Mouse (Mus musculus) embryonic facial prominence, embryonic 10.5 days (tissue): ENCODE data around the gene Padi6. TPM values are rescaled to one million over a fixed set of nuclear protein-coding genes. Genes with fewer than 3 reads are reported as not detected.
A peak's percentile ranks its signal among the peaks of the same experiment; 100 is the strongest.

ENCODE experiments used
- DNase-seq: peaks from one replicate; pipeline ENCODE4 v3.0.0-alpha.2; 2017; ENCODE audit warnings: low spot score
- H3K27ac ChIP-seq: fragments of 300-500 bp; sonication (generic); replicated peaks from 2 replicates; pipeline ENCODE4 v1.5.1; 2016; ENCODE audit warnings: mild to moderate bottlenecking
- H3K27me3 ChIP-seq: fragments of 300-500 bp; sonication (generic); replicated peaks from 2 replicates; pipeline ENCODE4 v1.6.1; 2016; ENCODE audit warnings: low read depth, mild to moderate bottlenecking; ENCODE audit not compliant: poor library complexity, severe bottlenecking
- H3K36me3 ChIP-seq: fragments of 300-500 bp; sonication (generic); replicated peaks from 2 replicates; pipeline ENCODE4 v1.6.1; 2016; ENCODE audit warnings: mild to moderate bottlenecking, moderate library complexity
- H3K4me1 ChIP-seq: fragments of 300-500 bp; sonication (generic); 2 replicates; pipeline ENCODE4 v1.6.1; 2016
- H3K4me3 ChIP-seq: fragments of 300-500 bp; sonication (generic); 2 replicates; pipeline ENCODE4 v1.5.1; 2016; ENCODE audit warnings: mild to moderate bottlenecking, moderate library complexity
- H3K9me3 ChIP-seq: fragments of 300-500 bp; sonication (generic); 2 replicates; pipeline ENCODE4 v1.6.1; 2016; ENCODE audit warnings: mild to moderate bottlenecking
- WGBS: fragments of 180-500 bp; shearing (Covaris S2); methylation state at CpG from one replicate; pipeline ENCODE4 v1.1.7; 2016; 5-methylcytosine and 5-hydroxymethylcytosine counted together
- microRNA-seq: library from miRNA; unstranded; fragments of <30 nt; microRNA quantifications from one replicate; pipeline ENCODE4, GENCODE M21; 2017
- polyA plus RNA-seq: library from polyadenylated mRNA; unstranded; fragments of >200 nt; fragmentation: Nextera tagmentation; extraction: Ambion mirVana; gene quantifications from 2 replicates; pipeline ENCODE4 v1.2.1, GENCODE M21; 2016

Padi6 gene
- polyA plus RNA-seq, 1 experiment from 2014 or later: not detected

DNA sequence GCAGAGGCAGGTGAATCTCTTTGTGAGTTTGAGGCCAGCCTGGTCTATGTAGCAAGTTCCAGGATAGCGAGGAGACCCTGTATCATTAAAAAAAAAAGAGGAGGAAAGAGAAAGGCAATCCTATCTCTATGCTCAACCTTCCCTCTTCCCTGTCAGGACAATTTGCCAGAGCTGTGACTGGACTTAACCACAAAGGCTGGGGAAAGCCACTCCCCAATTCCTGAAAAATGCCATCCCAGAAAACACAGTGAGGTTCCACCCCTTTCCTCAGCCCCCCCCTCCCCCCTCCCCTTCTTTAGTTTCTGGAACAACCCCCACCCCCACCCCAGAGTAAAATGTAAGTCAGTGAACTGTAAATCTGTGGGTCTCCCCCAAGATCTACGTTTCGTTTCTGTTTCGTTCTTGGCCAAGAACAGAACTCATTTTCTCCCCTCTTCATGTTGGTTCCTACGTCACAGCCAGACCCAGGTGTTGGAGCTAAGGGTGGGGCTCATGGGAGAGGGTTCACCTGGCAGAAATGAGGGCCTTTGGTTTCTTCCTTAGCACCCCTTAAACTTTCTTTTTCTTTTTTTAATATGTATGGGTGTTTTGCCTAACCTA lies 53.5 kb downstream of the Padi6 start:
- no peaks in the 10 kb centered on the region for H3K9me3 ChIP-seq
- no peaks in the 10 kb centered on the region for H3K36me3 ChIP-seq
- no peak overlapping the region for H3K4me3 ChIP-seq
- DNase-seq: no peak
- WGBS: 89% methylated on average over 5 of the region's 5 CpGs
- H3K27me3 ChIP-seq: 0 out of 2 replicates have a peak, but pooled peaks cover 12% of the 10 kb centered on the region
- H3K4me1 ChIP-seq: peaks cover 39% of the 10 kb centered on the region
- H3K27ac ChIP-seq: no peak overlapping the region

DNA sequence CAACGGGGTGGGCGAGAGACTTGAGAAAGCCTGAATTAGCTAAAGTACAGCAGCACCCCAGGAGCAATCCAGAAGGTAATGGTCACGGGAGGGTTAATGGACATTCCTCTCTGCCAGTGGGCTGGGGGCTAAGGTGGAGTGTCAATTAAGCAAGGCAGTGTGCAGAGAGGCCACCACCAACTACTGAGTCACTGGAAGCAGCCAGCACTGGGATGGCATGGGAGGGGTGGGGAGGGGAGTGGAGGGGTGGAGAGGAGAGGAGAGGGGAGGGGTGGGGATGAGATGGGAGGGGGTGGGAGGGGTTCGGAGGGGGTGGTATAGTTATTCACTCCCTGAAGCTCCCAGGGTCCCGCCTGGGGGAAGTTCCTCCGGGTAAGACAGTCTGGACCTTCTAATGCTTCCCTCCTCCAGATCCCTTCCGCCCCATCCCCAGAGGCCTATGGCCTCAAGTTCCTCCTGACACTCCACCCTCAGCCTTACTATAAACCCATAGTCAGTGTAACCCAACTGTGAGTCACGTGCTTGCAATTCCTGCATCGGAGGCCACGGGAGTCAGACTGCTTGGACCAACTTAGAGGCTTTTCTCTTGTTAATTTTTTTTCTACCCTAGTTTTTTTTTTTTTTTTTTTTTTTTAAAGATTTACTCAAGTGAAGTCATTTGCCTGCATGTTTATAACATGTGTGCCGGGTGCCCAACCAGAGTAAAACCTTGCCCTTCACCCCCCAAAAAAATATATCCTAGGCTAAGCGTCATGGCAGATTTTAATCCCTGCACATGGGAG lies 54.2 kb downstream of the Padi6 start:
- Histone ChIP-seq H3K4me3 (no peak overlapping the region), H3K4me1 (peaks cover 44% of the 10 kb centered on the region), H3K27ac (no peak overlapping the region), H3K36me3 (no peaks in the 10 kb centered on the region), H3K27me3 (0 out of 2 replicates have a peak, but pooled peaks cover 12% of the 10 kb centered on the region), H3K9me3 (no peaks in the 10 kb centered on the region)
- WGBS: 62% methylated on average over 12 of the region's 12 CpGs
- DNase-seq: no peak

DNA sequence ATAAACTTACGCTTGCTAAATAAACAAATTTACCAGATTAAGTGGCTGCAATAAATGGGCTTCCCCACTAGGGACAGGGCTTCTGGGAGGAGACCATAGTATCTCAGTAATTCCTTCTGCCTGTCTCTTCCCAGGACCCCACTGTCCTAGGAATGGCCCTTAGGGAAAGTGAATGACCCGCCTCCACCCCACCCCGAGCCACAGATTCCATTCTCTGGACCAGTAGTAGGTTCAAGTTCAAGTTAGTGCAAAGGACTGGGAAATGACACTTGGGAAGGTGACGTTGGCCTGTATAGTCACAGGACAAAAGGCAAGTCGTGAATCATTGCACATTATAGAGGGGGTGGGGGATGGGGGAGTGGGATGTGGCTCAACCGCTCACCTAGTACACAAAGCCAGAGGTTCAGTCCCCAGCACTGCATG lies 57.6 kb downstream of the Padi6 start:
- DNase-seq: no peak
- Histone ChIP-seq H3K27ac (peak overlapping the region; percentile 70), H3K4me3 (peak overlapping the region; percentile 43), H3K27me3 (0 out of 2 replicates have a peak, but pooled peaks cover 3% of the 10 kb centered on the region), H3K9me3 (no peaks in the 10 kb centered on the region), H3K4me1 (peaks cover 31% of the 10 kb centered on the region), H3K36me3 (no peaks in the 10 kb centered on the region)
- WGBS: 49% methylated on average over 6 of the region's 6 CpGs

DNA sequence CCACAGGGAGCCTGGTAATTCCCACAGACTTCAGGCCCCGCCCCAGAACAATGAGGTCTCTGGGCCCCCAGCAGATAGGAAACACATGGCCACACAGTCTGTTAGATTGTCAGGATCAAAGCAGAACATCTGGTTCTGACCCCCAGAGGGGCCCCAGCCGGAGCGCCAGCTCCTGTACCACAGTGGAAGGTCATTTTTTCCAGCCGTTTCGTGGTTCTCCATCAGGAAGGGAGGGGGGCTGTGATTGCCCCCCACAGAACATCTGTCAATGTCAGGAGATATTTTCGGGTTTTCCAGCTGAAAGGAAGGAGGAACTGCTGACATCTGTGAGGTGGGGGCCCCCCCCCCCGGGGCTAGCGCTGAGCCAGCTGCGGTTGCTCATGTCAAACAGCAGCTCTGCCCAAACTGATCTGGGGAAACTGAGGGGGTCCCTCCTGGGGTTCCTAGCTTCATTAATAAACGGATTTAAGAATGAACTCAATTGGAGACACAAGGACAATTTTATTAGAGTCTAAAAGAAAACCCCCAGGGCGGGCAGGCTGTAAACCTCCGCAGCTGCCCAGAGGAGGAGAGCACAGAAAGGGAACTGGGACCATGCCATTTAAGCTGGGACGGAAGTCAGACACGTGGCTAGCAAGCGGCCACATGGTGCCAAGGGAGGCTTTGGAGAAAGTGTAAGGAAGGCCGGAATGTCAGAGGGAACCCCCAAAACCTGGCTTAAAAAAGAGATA lies 58.1 kb downstream of the Padi6 start:
- H3K36me3 ChIP-seq: no peaks in the 10 kb centered on the region
- 0 out of 2 replicates have a peak, but pooled peaks cover 3% of the 10 kb centered on the region for H3K27me3 ChIP-seq
- H3K27ac ChIP-seq: peak overlapping the region; percentile 70
- peak; percentile 85 for DNase-seq
- H3K4me3 ChIP-seq: peak overlapping the region; percentile 43
- H3K9me3 ChIP-seq: no peaks in the 10 kb centered on the region
- H3K4me1 ChIP-seq: peaks cover 35% of the 10 kb centered on the region
- 17% methylated on average over 16 of the region's 16 CpGs for WGBS

DNA sequence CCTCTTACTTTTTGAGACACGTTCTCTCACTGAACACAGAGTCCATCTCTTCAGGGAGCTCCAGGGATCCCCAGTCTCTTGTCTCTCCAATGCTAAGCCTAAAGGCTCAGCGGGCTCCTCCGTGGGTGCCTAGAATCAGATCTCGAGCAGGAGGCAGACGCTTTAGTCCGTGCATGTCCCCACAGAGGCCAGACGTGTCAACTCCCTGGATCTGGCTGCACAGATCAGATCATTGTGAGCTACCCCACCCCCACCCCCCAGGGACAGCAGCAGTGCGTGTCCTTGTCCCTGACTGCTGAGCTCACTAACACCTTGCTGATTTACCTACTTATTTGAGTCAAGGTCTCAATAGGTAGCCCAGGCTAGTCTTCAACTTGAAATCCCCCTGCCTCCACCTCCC lies 58.8 kb downstream of the Padi6 start:
- H3K27ac ChIP-seq: peak overlapping the region; percentile 70; the same call in 1 of the 2 replicates
- WGBS: 41% methylated on average over 8 of the region's 8 CpGs
- peak overlapping the region; percentile 43 for H3K4me3 ChIP-seq
- no peaks in the 10 kb centered on the region for H3K36me3 ChIP-seq
- 0 out of 2 replicates have a peak, but pooled peaks cover 3% of the 10 kb centered on the region for H3K27me3 ChIP-seq
- H3K9me3 ChIP-seq: no peaks in the 10 kb centered on the region
- H3K4me1 ChIP-seq: peaks cover 32% of the 10 kb centered on the region
- DNase-seq: no peak

DNA sequence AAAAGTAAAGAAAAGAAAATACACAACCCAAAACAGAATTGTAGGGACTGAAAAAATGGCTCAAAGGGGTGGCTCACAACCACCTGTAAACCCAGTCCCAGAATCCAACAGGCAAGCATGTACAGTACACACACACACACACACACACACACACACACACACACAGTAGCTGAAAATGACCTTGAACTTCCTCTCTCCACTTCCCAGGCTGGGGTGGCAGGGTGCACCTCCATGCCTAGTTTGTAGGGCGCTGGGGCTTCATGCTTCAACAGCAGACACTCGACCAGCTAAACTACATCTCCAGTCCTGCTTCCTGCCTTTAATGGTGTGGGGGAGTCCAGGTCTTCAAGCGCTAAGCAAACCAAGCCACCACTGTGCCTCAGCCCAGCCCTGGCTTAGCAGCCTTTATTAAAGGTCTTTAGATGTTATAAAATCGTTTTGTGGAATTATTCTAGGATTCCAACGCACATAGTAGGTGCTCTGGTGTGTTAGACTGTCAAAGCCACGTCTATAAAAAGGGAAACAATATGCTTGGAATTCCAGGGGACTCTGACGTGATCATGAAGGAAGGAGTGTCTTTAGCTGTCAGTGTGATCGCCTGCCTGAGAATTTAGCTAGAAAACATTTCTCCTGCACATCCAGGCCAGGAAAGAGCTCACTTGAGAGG lies 61.6 kb downstream of the Padi6 start:
- Histone ChIP-seq H3K27me3 (0 out of 2 replicates have a peak, but pooled peaks cover 3% of the 10 kb centered on the region), H3K4me1 (peaks cover 26% of the 10 kb centered on the region), H3K27ac (no peak overlapping the region), H3K36me3 (no peaks in the 10 kb centered on the region), H3K9me3 (no peaks in the 10 kb centered on the region), H3K4me3 (no peak overlapping the region)
- DNase-seq: no peak
- 68% methylated on average over 8 of the region's 8 CpGs for WGBS

DNA sequence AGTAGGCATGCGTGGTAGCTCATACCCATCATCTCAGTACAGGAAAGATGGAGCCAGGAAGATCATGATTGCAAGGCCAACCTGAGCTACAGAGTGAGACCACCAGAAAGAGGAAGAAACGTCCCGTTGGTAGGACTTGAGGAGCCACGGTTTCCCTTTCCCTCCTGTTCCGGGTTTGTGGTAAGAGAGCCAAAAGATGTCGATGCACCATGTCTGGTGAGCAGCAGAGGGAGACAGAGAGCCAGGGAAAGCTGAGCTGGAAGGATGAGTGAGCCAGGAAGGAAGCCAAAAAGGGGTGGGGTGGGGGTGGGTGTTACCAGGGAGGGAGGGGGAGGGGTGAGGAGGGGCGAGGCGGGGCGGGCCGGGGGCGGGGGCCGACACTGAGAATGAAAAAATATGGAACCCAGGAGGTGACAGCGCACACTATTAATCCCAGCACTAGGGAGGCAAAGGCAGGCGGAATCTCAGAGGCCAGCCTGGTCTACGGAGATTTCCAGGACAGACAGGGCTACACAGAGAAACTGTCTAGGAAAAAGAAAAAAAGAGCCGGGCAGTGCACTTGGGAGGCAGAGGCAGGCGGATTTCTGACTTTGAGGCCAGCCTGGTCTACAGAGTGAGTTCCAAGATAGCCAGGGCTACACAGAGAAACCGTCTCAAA lies 62.6 kb downstream of the Padi6 start:
- Histone ChIP-seq H3K27me3 (no peaks in the 10 kb centered on the region), H3K27ac (no peak overlapping the region), H3K4me1 (peaks cover 20% of the 10 kb centered on the region), H3K9me3 (no peaks in the 10 kb centered on the region), H3K4me3 (peak overlapping the region; percentile 13; the same call in 1 of the 2 replicates), H3K36me3 (no peaks in the 10 kb centered on the region)
- peak; percentile 82 for DNase-seq
- 24% methylated on average over 18 of the region's 18 CpGs for WGBS

DNA sequence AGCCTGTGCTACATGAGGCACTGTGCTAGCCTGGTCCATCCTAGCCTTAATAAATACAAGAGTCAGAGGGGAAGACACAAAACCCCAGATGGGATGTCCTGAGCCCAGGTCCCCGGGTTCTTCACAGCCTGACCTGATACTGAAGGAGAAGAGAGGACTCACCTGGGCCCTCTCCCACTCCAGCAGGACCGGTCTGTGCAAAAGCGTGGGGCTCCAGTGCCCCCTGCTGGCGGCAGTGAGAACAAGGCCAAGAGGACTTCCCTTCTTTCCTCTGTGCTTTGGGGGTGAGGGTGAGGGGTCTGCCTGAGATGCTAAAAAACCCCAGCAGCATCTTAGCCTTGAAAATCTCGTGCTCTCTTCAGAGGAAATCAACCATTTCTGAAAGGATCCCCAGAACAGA lies 63.4 kb downstream of the Padi6 start:
- Histone ChIP-seq H3K4me3 (no peak overlapping the region), H3K9me3 (no peaks in the 10 kb centered on the region), H3K27me3 (no peaks in the 10 kb centered on the region), H3K27ac (no peak overlapping the region), H3K4me1 (peaks cover 15% of the 10 kb centered on the region), H3K36me3 (no peaks in the 10 kb centered on the region)
- 13% methylated on average over 5 of the region's 5 CpGs for WGBS
- DNase-seq: peak; percentile 79

Small RNAs within 50 kb of the gene (microRNA-seq; reads per million reads assigned to microRNA genes)
- not detected for gene Gm23045
- gene Gm25951: not detected

Other genes starting within 250 kb of the Padi6 start
- 17.9 and 18.2 TPM in 2 replicates for gene Arhgef10l, start 76.6 kb downstream of the Padi6 start, polyA plus RNA-seq
- gene Rcc2, start 42.1 kb downstream of the Padi6 start, polyA plus RNA-seq: 54.4 and 59.8 TPM in 2 replicates
- gene Padi4, start 31.6 kb upstream of the Padi6 start, polyA plus RNA-seq: 0.30 and 0.49 TPM in 2 replicates
- 0.28 and 0.60 TPM in 2 replicates for gene Padi3, start 68.0 kb upstream of the Padi6 start, polyA plus RNA-seq
- gene Padi1, start 103.1 kb upstream of the Padi6 start, polyA plus RNA-seq: 0.10 and 0.22 TPM in 2 replicates
- 0.97 and 1.6 TPM in 2 replicates for gene Padi2, start 163.7 kb upstream of the Padi6 start, polyA plus RNA-seq
- gene Sdhb, start 218.6 kb upstream of the Padi6 start, polyA plus RNA-seq: 432 and 438 TPM in 2 replicates
- gene Atp13a2, start 244.2 kb upstream of the Padi6 start, polyA plus RNA-seq: 42.4 and 43.2 TPM in 2 replicates